Mouse (Mus musculus): ENCODE results near the gene Ccdc175. TPM values are rescaled to one million over a fixed set of nuclear protein-coding genes. Genes with fewer than 3 reads are reported as not detected.

Gene Ccdc175
- not detected in 2 replicates for polyA plus RNA-seq (2015; fragmentation: Nextera tagmentation; extraction: Ambion mirVana)

- H3K4me2 ChIP-seq = no peak within 1 kb of the TSS
- no peaks in the 10 kb centered on the region for H3K36me3 ChIP-seq
- WGBS = 58% methylated on average over 12 of the region's 12 CpGs
- no peaks in the 10 kb centered on the region for H3K4me1 ChIP-seq
- no peak within 1 kb of the TSS for H3K4me3 ChIP-seq
- no peaks in the 10 kb centered on the region for H3K9me3 ChIP-seq
- H3K27ac ChIP-seq (replicated peaks) = no peak within 1 kb of the TSS
- ATAC-seq (ENCODE audit: extremely low read depth, insufficient number of reproducible peaks, low FRiP score, low TSS enrichment) = no peak
- H3K27me3 ChIP-seq (replicated peaks) = no peaks in the 10 kb centered on the region
- H3K9ac ChIP-seq = no peak within 1 kb of the TSS
These were observed at the start of gene Ccdc175 for GRCm38 (mm10) chr12:72184929-72185328. Gene Ccdc175, minus strand, starts transcription at chr12:72185029.

DNA sequence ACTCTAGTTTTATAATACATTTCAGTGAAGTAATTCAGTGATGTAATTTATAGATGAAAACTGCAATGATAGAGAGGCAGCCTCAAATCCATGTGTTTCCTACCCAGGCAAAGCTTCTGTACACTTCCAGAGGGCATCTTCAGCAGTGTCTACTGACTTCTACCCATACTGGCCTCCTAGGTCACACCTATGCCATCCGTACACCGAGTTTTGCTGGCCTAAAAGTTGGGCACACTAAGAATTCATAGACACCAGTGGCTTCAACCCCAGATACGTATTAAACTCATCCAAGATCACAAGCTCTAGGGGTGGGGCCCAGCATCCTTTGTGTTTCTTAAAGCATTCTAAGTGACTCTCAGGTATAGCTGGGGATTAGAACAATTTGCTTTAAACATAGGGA is 49.3 kb upstream of the Ccdc175 start:
- H3K9me3 ChIP-seq = no peaks in the 10 kb centered on the region
- H3K4me3 ChIP-seq = no peak overlapping the region
- no peak overlapping the region for H3K27ac ChIP-seq (replicated peaks)
- ATAC-seq (ENCODE audit: extremely low read depth, insufficient number of reproducible peaks, low FRiP score, low TSS enrichment) = no peak
- no peaks in the 10 kb centered on the region for H3K36me3 ChIP-seq
- peaks cover 19% of the 10 kb centered on the region for H3K4me1 ChIP-seq
- H3K9ac ChIP-seq = no peak overlapping the region
- H3K4me2 ChIP-seq = no peak overlapping the region
- peaks cover 52% of the 10 kb centered on the region for H3K27me3 ChIP-seq (replicated peaks)
- WGBS = 85% methylated on average over 3 of the region's 3 CpGs

DNA sequence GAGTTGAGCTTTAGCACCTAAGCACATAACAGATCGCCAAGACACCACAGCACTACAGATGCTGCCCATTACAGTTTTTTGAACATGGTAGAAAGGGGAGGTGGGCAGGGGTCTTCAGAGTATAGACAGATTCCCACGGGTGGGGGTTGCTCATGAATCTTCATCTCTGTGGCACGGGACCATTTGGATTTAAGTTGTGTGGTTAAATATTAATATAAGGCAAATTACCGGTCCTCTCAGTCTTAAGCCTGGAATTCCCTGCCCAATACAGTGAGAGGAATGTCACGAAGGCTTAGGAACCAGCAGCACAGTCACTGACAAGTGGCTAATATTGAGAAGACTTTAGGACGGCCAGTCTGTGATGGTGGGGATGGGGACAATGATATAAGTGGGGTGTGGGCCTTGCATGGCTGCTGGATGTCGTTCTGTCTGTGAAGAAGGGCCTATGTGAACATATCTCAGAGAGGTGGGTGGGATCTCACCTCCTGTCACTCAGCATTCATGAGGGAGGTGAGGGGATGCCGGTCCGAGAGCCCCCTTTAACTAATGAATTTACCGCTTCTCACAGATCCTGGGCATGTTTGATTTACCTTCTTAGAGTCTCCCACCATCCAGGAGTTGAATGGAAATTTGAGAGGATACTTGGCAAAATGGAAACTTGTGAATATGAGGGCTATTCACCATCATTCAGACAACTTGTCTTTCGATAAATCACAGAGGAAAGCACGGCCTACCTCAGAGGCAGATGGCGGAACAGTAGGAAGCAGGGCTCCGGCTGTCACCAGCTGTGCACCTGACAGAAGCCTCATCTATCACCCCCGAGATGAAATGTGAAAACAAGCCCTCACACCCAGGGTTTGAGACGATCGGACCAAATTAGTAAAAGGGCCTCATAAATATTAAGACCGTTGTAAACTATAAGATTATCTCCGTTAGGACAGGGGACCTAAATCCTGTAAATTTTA is 48.3 kb upstream of the Ccdc175 start:
- Histone ChIP-seq H3K9ac (no peak overlapping the region), H3K27me3 (replicated peaks) (peaks cover 43% of the 10 kb centered on the region), H3K4me1 (peaks cover 13% of the 10 kb centered on the region), H3K27ac (replicated peaks) (no peak overlapping the region), H3K9me3 (no peaks in the 10 kb centered on the region), H3K4me3 (no peak overlapping the region), H3K4me2 (no peak overlapping the region), H3K36me3 (no peaks in the 10 kb centered on the region)
- 80% methylated on average over 19 of the region's 19 CpGs for WGBS
- no peak for ATAC-seq (ENCODE audit: extremely low read depth, insufficient number of reproducible peaks, low FRiP score, low TSS enrichment)

DNA sequence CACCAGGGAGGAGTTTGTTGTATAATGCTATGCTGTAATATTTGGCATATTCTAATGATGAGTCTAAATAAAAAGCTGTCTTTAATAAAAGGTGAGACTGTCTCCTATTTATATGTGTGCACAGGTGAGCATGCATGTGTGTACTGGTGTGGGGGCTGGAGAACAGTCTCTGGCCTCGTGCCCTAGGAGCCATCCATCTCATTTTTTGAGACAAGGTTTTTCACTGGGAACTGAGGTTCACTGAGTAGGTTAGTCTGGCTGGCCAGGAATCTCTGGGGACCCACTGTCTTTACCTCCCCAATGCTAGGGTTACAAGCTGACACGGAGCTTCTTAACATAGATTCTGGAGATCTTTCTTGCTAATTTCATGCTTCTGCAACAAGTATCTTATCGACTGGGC is 47.3 kb upstream of the Ccdc175 start:
- Histone ChIP-seq H3K9me3 (no peaks in the 10 kb centered on the region), H3K36me3 (no peaks in the 10 kb centered on the region), H3K4me2 (no peak overlapping the region), H3K27ac (replicated peaks) (no peak overlapping the region), H3K4me3 (no peak overlapping the region), H3K9ac (no peak overlapping the region), H3K27me3 (replicated peaks) (peaks cover 34% of the 10 kb centered on the region), H3K4me1 (peaks cover 6% of the 10 kb centered on the region)
- 70% methylated on average over 3 of the region's 3 CpGs for WGBS
- no peak for ATAC-seq (ENCODE audit: extremely low read depth, insufficient number of reproducible peaks, low FRiP score, low TSS enrichment)

- H3K9ac ChIP-seq = no peak overlapping the region
- H3K27ac ChIP-seq (replicated peaks) = no peak overlapping the region
- no peak overlapping the region for H3K4me3 ChIP-seq
- 73% methylated on average over 8 of the region's 8 CpGs for WGBS
- no peak overlapping the region for H3K4me2 ChIP-seq
- no peaks in the 10 kb centered on the region for H3K9me3 ChIP-seq
- H3K4me1 ChIP-seq = 0 out of 2 replicates have a peak, but pooled peaks cover 3% of the 10 kb centered on the region
- no peaks in the 10 kb centered on the region for H3K36me3 ChIP-seq
- no peak for ATAC-seq (ENCODE audit: extremely low read depth, insufficient number of reproducible peaks, low FRiP score, low TSS enrichment)
- peaks cover 9% of the 10 kb centered on the region for H3K27me3 ChIP-seq (replicated peaks)
These were observed 44.8 kb upstream of the Ccdc175 start for GRCm38 (mm10) chr12:72229451-72230196.

GRCm38 (mm10) chr12:72227731-72228130 is 42.9 kb upstream of the Ccdc175 start:
- H3K4me2 ChIP-seq = no peak overlapping the region
- no peak overlapping the region for H3K9ac ChIP-seq
- no peak overlapping the region for H3K27ac ChIP-seq (replicated peaks)
- no peaks in the 10 kb centered on the region for H3K36me3 ChIP-seq
- H3K4me1 ChIP-seq = 0 out of 2 replicates have a peak, but pooled peaks cover 5% of the 10 kb centered on the region
- WGBS = 75% methylated on average over 6 of the region's 6 CpGs
- no peaks in the 10 kb centered on the region for H3K9me3 ChIP-seq
- no peaks in the 10 kb centered on the region for H3K27me3 ChIP-seq (replicated peaks)
- no peak for ATAC-seq (ENCODE audit: extremely low read depth, insufficient number of reproducible peaks, low FRiP score, low TSS enrichment)
- no peak overlapping the region for H3K4me3 ChIP-seq

GRCm38 (mm10) chr12:72225371-72225770 is 40.5 kb upstream of the Ccdc175 start:
- WGBS = 83% methylated on average over 3 of the region's 3 CpGs
- Histone ChIP-seq H3K36me3 (no peaks in the 10 kb centered on the region), H3K4me2 (no peak overlapping the region), H3K4me3 (no peak overlapping the region), H3K9me3 (no peaks in the 10 kb centered on the region), H3K27ac (replicated peaks) (no peak overlapping the region), H3K4me1 (0 out of 2 replicates have a peak, but pooled peaks cover 5% of the 10 kb centered on the region), H3K27me3 (replicated peaks) (no peaks in the 10 kb centered on the region), H3K9ac (no peak overlapping the region)
- ATAC-seq (ENCODE audit: extremely low read depth, insufficient number of reproducible peaks, low FRiP score, low TSS enrichment) = no peak

DNA sequence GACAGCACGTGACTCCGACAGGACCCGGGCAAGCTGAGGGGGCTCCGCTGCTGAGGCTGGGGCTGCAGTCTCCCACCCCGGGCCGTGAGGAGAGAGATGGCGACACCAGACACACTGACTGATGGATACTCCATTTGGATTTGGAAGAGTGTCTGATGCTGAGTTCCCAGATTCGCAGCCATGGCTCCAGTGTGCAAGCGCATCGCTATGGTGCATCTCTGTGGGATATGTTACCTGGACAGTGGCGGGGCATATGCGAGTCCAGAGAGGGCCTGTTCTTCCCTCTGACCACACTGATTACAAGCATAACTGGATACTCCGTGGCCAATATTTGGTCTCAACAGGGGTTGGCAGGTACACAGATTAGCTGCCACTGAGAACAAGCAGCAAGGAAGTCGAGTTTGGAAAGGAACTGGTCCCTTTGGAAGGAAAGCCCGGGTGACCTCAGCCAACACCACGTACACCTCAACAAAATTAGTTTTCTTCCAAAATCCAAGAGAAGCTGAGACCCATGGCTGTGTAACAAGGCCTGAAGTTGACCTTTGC is 38.8 kb upstream of the Ccdc175 start:
- WGBS = 83% methylated on average over 16 of the region's 16 CpGs
- H3K36me3 ChIP-seq = no peaks in the 10 kb centered on the region
- H3K4me2 ChIP-seq = no peak overlapping the region
- no peaks in the 10 kb centered on the region for H3K9me3 ChIP-seq
- H3K9ac ChIP-seq = no peak overlapping the region
- no peak overlapping the region for H3K27ac ChIP-seq (replicated peaks)
- H3K4me1 ChIP-seq = 0 out of 2 replicates have a peak, but pooled peaks cover 5% of the 10 kb centered on the region
- no peak for ATAC-seq (ENCODE audit: extremely low read depth, insufficient number of reproducible peaks, low FRiP score, low TSS enrichment)
- no peak overlapping the region for H3K4me3 ChIP-seq
- no peaks in the 10 kb centered on the region for H3K27me3 ChIP-seq (replicated peaks)

- Histone ChIP-seq H3K4me1 (no peaks in the 10 kb centered on the region), H3K36me3 (no peaks in the 10 kb centered on the region), H3K4me2 (no peak overlapping the region), H3K27ac (replicated peaks) (no peak overlapping the region), H3K9ac (no peak overlapping the region), H3K9me3 (no peaks in the 10 kb centered on the region), H3K27me3 (replicated peaks) (no peaks in the 10 kb centered on the region), H3K4me3 (no peak overlapping the region)
- ATAC-seq (ENCODE audit: extremely low read depth, insufficient number of reproducible peaks, low FRiP score, low TSS enrichment) = no peak
- WGBS = 39% methylated on average over 5 of the region's 5 CpGs
These were observed 28.7 kb upstream of the Ccdc175 start for GRCm38 (mm10) chr12:72213554-72213953.

- no peak for ATAC-seq (ENCODE audit: extremely low read depth, insufficient number of reproducible peaks, low FRiP score, low TSS enrichment)
- H3K36me3 ChIP-seq = no peaks in the 10 kb centered on the region
- no peaks in the 10 kb centered on the region for H3K27me3 ChIP-seq (replicated peaks)
- peaks cover 12% of the 10 kb centered on the region for H3K4me1 ChIP-seq
- H3K27ac ChIP-seq (replicated peaks) = no peak overlapping the region
- H3K4me3 ChIP-seq = no peak overlapping the region
- WGBS = 76% methylated on average over 3 of the region's 3 CpGs
- H3K9ac ChIP-seq = no peak overlapping the region
- no peaks in the 10 kb centered on the region for H3K9me3 ChIP-seq
- H3K4me2 ChIP-seq = no peak overlapping the region
These were observed 16.0 kb upstream of the Ccdc175 start for GRCm38 (mm10) chr12:72200828-72201227.

- Histone ChIP-seq H3K27me3 (replicated peaks) (no peaks in the 10 kb centered on the region), H3K27ac (replicated peaks) (0 out of 2 replicates have a peak overlapping the region, but pooled peaks have one; percentile 8), H3K4me1 (peaks cover 12% of the 10 kb centered on the region), H3K9ac (no peak overlapping the region), H3K4me2 (peak overlapping the region; percentile 35), H3K4me3 (no peak overlapping the region), H3K9me3 (no peaks in the 10 kb centered on the region), H3K36me3 (no peaks in the 10 kb centered on the region)
- no peak for ATAC-seq (ENCODE audit: extremely low read depth, insufficient number of reproducible peaks, low FRiP score, low TSS enrichment)
- WGBS = 44% methylated on average over 18 of the region's 18 CpGs
These were observed 13.2 kb upstream of the Ccdc175 start for GRCm38 (mm10) chr12:72197925-72198486.
